Mouse (Mus musculus) limb, embryonic 14.5 days (tissue): ENCODE results near the gene Meis3. TPM values are rescaled to one million over a fixed set of nuclear protein-coding genes. Genes with fewer than 3 reads are reported as not detected.

Experiments used
- ATAC-seq: fragments of 200-750 bp; cut with Nextera tagmentation; 2 replicates; pipeline ENCODE4 v1.8.0; 2017; ENCODE audit warnings: low read depth, moderate number of reproducible peaks, moderate TSS enrichment; ENCODE audit not compliant: low FRiP score
- DNase-seq: peaks from one replicate; pipeline ENCODE4 v3.0.0-alpha.2; 2015; ENCODE audit warnings: low spot score
- H3K27ac ChIP-seq: fragments of 300-500 bp; sonication (generic); replicated peaks from 2 replicates; pipeline ENCODE4 v1.5.1; 2014; ENCODE audit warnings: low read depth, mild to moderate bottlenecking, low read length, moderate library complexity, mixed read lengths
- H3K27me3 ChIP-seq: fragments of 300-500 bp; sonication (generic); 2 replicates; pipeline ENCODE4 v1.6.1; 2014; ENCODE audit warnings: low read length, mixed read lengths; ENCODE audit not compliant: control insufficient read depth, insufficient read depth
- H3K36me3 ChIP-seq: fragments of 300-500 bp; sonication (generic); 2 replicates; pipeline ENCODE4 v1.6.1; 2014; ENCODE audit warnings: mild to moderate bottlenecking, low read length, moderate library complexity, mixed read lengths; ENCODE audit not compliant: control insufficient read depth, insufficient read depth
- H3K4me1 ChIP-seq: fragments of 300-500 bp; sonication (generic); 2 replicates; pipeline ENCODE4 v1.6.1; 2014; ENCODE audit warnings: antibody characterized with exemption, low read length, mixed read lengths; ENCODE audit not compliant: control insufficient read depth, insufficient read depth
- H3K4me2 ChIP-seq: fragments of 300-500 bp; sonication (generic); replicated peaks from 2 replicates; pipeline ENCODE4 v1.6.1; 2014; ENCODE audit warnings: low read depth, mild to moderate bottlenecking, low read length, moderate library complexity; ENCODE audit not compliant: severe bottlenecking
- H3K4me3 ChIP-seq: fragments of 300-500 bp; sonication (generic); replicated peaks from 2 replicates; pipeline ENCODE4 v1.5.1; 2014; ENCODE audit warnings: low read length
- H3K9ac ChIP-seq: fragments of 300-500 bp; sonication (generic); 2 replicates; pipeline ENCODE4 v1.6.1; 2014; ENCODE audit warnings: mild to moderate bottlenecking, low read depth, low read length, moderate library complexity; ENCODE audit not compliant: severe bottlenecking
- H3K9me3 ChIP-seq: fragments of 300-500 bp; sonication (generic); 2 replicates; pipeline ENCODE4 v1.6.1; 2016; ENCODE audit warnings: low read length; ENCODE audit not compliant: control insufficient read depth
- POLR2A ChIP-seq: fragments of 200-500 bp; IDR thresholded peaks from 2 replicates; pipeline ENCODE4 v1.8.0; 2012; ENCODE audit warnings: inconsistent platforms, mild to moderate bottlenecking, moderate library complexity, borderline replicate concordance; ENCODE audit not compliant: insufficient read depth, insufficient read length; ENCODE audit errors: extremely low read depth
- WGBS: fragments of 180-500 bp; shearing (Covaris S2); extraction: QIAGEN DNeasy Blood & Tissue Kit; methylation state at CpG from one replicate; pipeline ENCODE4 v1.1.7; 2014; 5-methylcytosine and 5-hydroxymethylcytosine counted together
- polyA plus RNA-seq, 2 experiments: library from polyadenylated mRNA; depleted of rRNA in 1 of 2; stranded (reverse) in 1 of 2; unstranded in 1 of 2; fragments of >200 nt; fragmentation: Nextera tagmentation in 1 of 2; extraction: Ambion mirVana in 1 of 2; gene quantifications; 2 replicates each; pipeline versions ENCODE4 v1.2.1 to v1.2.3; 2012 to 2014

Meis3 gene
- polyA plus RNA-seq, 2 experiments: 15.1 to 29.3 TPM

DNA sequence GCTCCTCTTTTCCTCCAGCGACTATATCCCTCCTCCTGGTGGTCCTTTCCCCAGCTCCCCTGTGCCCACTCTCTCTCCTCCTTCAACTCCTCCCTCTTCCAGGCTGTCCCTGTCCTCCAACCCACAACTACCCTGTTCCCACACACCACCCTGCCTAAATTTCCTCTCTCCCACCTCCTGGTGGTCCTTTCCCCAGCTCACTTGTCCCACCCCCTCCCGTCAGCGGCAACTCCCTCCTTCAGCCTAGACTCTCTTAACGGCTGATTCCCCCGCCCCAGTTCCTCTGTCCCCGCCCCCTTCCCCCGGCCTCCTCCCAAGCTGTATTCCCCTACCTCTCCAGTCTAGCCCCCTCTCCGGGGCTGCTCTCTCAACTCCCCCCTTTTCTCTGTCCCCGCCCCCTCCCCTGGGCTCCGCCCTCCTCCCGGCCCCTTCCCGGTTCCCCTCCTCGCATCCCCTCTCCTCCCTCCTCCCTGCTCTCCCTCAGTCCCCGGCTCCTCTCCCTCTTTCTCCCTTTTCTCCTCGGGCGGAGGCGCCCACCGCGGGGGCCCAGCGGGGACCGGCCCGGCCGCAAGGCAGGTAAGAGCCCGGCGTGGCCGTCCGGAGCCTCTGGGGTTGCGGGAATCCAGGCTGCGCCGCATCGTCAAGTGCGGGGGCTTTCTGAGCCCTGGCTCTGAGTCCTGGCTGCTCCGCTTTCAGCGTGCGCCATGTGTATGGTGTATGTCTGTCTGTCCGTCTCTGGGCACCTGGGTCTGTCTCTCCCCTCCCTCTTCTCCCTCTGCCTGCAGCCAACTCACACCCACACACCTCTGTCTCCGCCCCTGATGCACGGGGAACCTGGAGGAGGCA, 44.8 kb upstream of the Meis3 start:
- peak overlapping the region; percentile 73 for H3K4me2 ChIP-seq
- no peak for TF ChIP-seq POLR2A
- WGBS: 1% methylated on average over 36 of the region's 38 CpGs
- peak overlapping the region; percentile 55 for H3K4me3 ChIP-seq
- H3K4me1 ChIP-seq: peaks cover 12% of the 10 kb centered on the region
- H3K27me3 ChIP-seq: no peaks in the 10 kb centered on the region; the same call in 1 of the 2 replicates
- DNase-seq (peak; percentile 80), ATAC-seq (peak; percentile 88)
- H3K9me3 ChIP-seq: no peaks in the 10 kb centered on the region
- H3K36me3 ChIP-seq: peaks cover 10% of the 10 kb centered on the region; the same call in 1 of the 2 replicates
- 0 out of 2 replicates have a peak overlapping the region, but pooled peaks have one; percentile 35 for H3K27ac ChIP-seq
- H3K9ac ChIP-seq: peak overlapping the region; percentile 66

DNA sequence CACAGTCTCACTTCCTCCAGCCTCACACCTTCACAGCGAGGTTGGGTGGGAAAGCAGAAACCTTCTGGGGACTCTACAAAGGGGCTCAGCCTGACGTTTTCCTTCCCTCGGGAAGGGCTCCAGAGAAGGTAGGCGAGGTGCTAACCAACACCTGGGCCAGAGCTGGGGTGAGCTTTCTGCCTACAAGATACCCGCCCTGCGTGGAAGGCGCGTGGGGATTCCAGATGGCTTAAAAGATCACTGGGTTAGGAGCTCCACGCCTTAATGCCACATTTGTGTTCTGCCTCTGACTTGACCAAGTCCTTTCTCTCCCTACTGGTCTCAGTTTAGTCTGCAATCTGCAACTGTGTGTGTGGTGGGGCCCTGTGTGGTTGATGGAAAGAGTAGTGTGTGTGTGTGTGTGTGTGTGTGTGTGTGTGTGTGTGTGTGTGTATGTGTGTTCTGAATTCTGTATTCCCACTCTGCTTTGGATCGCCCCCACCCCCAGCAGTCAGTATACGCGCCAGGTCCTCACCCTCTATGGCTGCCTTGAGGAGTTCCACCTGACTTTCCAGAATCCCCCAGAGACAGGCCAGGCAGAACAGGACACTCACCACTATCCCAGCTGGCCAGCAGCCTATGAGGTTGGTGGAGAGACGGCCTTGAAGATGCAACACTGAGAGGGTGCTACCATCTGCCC, 43.8 kb upstream of the Meis3 start:
- H3K4me3 ChIP-seq: peak overlapping the region; percentile 55
- TF ChIP-seq POLR2A: no peak
- no peak for ATAC-seq
- no peaks in the 10 kb centered on the region for H3K9me3 ChIP-seq
- H3K4me1 ChIP-seq: peaks cover 12% of the 10 kb centered on the region
- 38% methylated on average over 13 of the region's 13 CpGs for WGBS
- DNase-seq: no peak
- peak overlapping the region; percentile 73 for H3K4me2 ChIP-seq
- H3K9ac ChIP-seq: peak overlapping the region; percentile 66; the same call in 1 of the 2 replicates
- no peak overlapping the region for H3K27ac ChIP-seq
- peaks cover 6% of the 10 kb centered on the region; the same call in 1 of the 2 replicates for H3K36me3 ChIP-seq
- no peaks in the 10 kb centered on the region; the same call in 1 of the 2 replicates for H3K27me3 ChIP-seq

DNA sequence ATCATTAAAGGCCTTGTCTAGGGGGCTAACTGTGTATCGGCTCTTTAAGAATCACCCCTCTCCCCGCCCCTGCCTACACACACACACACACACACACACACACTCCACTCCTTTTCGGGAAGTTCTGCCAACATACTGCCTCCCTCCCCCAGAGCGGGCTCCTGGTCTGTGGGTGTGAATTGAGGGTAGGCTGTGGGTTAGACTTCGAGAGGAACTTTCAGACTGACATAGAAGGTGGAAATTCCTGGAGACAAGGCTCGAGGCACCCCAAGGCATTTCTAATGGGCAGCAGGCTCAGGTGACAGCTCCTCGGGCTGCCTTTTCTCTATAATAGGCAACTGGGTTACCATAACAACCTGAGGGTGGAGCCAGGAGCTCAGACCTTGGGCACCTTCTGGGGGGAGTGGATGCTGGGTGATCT, 42.7 kb upstream of the Meis3 start:
- Histone ChIP-seq H3K4me1 (peaks cover 12% of the 10 kb centered on the region), H3K4me3 (no peak overlapping the region), H3K9me3 (no peaks in the 10 kb centered on the region), H3K27ac (no peak overlapping the region), H3K4me2 (no peak overlapping the region), H3K27me3 (no peaks in the 10 kb centered on the region; the same call in 1 of the 2 replicates), H3K9ac (no peak overlapping the region), H3K36me3 (0 out of 2 replicates have a peak, but pooled peaks cover 5% of the 10 kb centered on the region)
- TF ChIP-seq POLR2A: no peak
- 7% methylated on average over 6 of the region's 7 CpGs for WGBS
- DNase-seq: no peak
- ATAC-seq: no peak

DNA sequence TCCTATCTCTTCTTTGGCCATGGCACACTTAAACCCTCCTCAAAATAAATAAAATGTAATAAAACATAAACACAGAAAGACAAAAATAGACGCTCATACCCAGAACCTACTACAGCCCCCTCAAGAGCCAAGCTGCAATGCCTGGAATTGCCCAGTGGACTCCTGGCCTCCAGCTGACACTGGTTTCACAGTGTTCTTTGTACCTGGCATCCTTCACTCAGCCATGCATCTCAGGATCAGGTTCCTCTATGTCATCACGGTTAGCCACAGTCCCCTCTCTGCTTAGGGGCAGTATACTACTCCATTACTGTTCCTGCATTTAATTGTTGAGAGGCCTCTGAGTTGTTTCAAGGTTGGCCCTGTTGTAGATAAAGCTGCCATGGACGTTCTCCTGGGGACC, 42.0 kb upstream of the Meis3 start:
- Histone ChIP-seq H3K27me3 (no peaks in the 10 kb centered on the region; the same call in 1 of the 2 replicates), H3K27ac (no peak overlapping the region), H3K4me2 (no peak overlapping the region), H3K4me3 (no peak overlapping the region), H3K9me3 (no peaks in the 10 kb centered on the region), H3K4me1 (peaks cover 12% of the 10 kb centered on the region), H3K36me3 (0 out of 2 replicates have a peak, but pooled peaks cover 5% of the 10 kb centered on the region), H3K9ac (no peak overlapping the region)
- TF ChIP-seq POLR2A: no peak
- DNase-seq: no peak
- no peak for ATAC-seq
- WGBS: 79% methylated on average over 3 of the region's 3 CpGs

DNA sequence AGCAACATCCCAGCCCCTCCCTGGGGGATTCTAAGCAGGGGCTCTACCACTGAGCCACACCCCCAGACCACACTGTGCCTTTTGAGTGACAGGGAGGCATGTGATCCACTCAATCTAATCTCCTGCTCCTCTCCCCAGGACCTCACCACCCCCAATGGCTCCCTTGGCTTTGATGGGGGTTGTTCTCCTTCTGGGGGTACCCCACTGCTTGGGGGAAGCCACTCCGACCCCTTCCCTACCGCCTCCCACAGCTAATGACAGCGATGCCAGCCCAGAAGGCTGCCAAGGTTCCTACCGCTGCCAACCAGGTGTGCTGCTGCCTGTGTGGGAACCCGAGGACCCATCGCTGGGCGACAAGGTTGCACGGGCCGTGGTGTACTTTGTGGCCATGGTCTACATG, 41.2 kb upstream of the Meis3 start:
- Histone ChIP-seq H3K4me3 (no peak overlapping the region), H3K9ac (no peak overlapping the region), H3K9me3 (no peaks in the 10 kb centered on the region), H3K4me2 (no peak overlapping the region), H3K36me3 (0 out of 2 replicates have a peak, but pooled peaks cover 5% of the 10 kb centered on the region), H3K27me3 (no peaks in the 10 kb centered on the region; the same call in 1 of the 2 replicates), H3K27ac (no peak overlapping the region), H3K4me1 (peaks cover 12% of the 10 kb centered on the region)
- DNase-seq (no peak), ATAC-seq (no peak)
- TF ChIP-seq POLR2A: no peak
- 91% methylated on average over 9 of the region's 9 CpGs for WGBS
